In the genomic region with DNA sequence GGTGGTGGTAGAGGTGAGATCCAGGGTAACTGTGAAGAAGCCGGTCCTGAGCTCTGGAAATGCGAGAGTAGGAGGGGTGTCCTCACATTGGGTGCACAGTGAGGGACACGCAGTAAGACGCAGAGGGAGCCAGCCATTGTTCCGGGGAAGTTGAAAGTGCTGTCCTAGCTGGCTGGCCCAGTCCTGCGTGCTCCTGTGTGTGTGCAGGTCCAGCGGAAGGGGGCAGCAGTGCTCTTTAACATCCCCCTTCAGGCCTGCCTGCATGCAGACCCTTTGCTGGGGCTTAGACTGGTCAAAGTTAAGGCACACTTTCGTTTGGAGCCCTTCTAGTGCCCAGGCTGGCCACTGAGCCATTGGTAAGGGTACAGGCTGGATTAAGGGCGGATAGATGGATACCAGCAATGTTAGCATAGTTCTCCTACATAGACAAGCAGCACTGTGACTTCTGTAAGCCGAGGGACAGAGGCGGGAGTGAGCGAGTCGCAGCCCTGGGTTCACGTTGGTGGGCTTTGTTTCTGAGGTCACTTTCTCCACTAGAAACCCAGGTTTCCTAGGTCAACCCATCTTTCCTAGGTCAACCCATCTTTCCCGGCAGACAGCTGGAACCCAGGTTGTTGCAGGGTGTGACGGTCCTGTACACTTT, we compare ENCODE assay signal across 8 mouse cellular contexts. TPM values are rescaled to one million over a fixed set of nuclear protein-coding genes. Genes with fewer than 3 reads are reported as not detected.
DNase-seq lines count a peak whose midpoint lies in the region; ATAC-seq and TF ChIP-seq lines count a peak whose summit lies in the region.

No protein-coding gene starts in this region.

- no peak for TF ChIP-seq POLR2A in thymus, adult 2 months (IDR thresholded peaks at IDR 0.05; ENCODE audit: control insufficient read depth, extremely low read depth, insufficient read depth, low read length, poor library complexity)

- DNase-seq in thymus, adult 2 months = no peak
- DNase-seq in thymus, postnatal 10 days (ENCODE audit: low spot score in 2 of 2) = no peak
- peak; percentile 26 to 53 for DNase-seq in cerebellum, postnatal 4 days (ENCODE audit: low spot score in 2 of 2)
- DNase-seq in kidney, postnatal 0 days (ENCODE audit: low spot score) = peak; percentile 89

- H3K9me3 ChIP-seq in heart, embryonic 11.5 days (replicated peaks; ENCODE audit: control insufficient read depth, low read length) = no peaks in the 10 kb centered on the region
- no peaks in the 10 kb centered on the region for H3K9me3 ChIP-seq in kidney, postnatal 0 days (replicated peaks; ENCODE audit: low read length)
- no peaks in the 10 kb centered on the region for H3K9me3 ChIP-seq in liver, embryonic 16.5 days (replicated peaks; ENCODE audit: control insufficient read depth, low read length)
- no peaks in the 10 kb centered on the region for H3K9me3 ChIP-seq in neural tube, embryonic 15.5 days (replicated peaks)

- H3K27ac ChIP-seq in thymus, adult 2 months (ENCODE audit: control insufficient read depth, insufficient read depth, low read length) = no peak overlapping the region
- no peak overlapping the region for H3K27ac ChIP-seq in heart, embryonic 11.5 days (ENCODE audit: low read depth, low read length)
- no peak overlapping the region for H3K27ac ChIP-seq in kidney, postnatal 0 days
- H3K27ac ChIP-seq in liver, embryonic 16.5 days (ENCODE audit: low read length) = no peak overlapping the region
- no peak overlapping the region for H3K27ac ChIP-seq in neural tube, embryonic 15.5 days (replicated peaks)

- no peak for TF ChIP-seq CTCF in thymus, adult 2 months (IDR thresholded peaks at IDR 0.05; ENCODE audit: borderline replicate concordance, control insufficient read depth, extremely low read depth, insufficient read depth, low read length, poor library complexity)
- TF ChIP-seq CTCF in kidney, postnatal 0 days (IDR thresholded peaks at IDR 0.05; ENCODE audit: low read depth) = peak; percentile 69

- no peak overlapping the region for H3K9ac ChIP-seq in heart, embryonic 11.5 days (ENCODE audit: low read depth, low read length)
- H3K9ac ChIP-seq in kidney, postnatal 0 days (ENCODE audit: low read depth, low read length) = no peak overlapping the region
- no peak overlapping the region for H3K9ac ChIP-seq in liver, embryonic 16.5 days (ENCODE audit: low read depth, low read length)
- peak overlapping the region; percentile 20 for H3K9ac ChIP-seq in neural tube, embryonic 15.5 days (replicated peaks)

- H3K36me3 ChIP-seq in thymus, adult 2 months (ENCODE audit: control insufficient read depth, insufficient read depth, low read length) = peaks cover 12% of the 10 kb centered on the region; the same call in 1 of the 2 replicates
- H3K36me3 ChIP-seq in heart, embryonic 11.5 days (ENCODE audit: control insufficient read depth, insufficient read depth, low read length) = no peaks in the 10 kb centered on the region
- no peaks in the 10 kb centered on the region; the same call in 1 of the 2 replicates for H3K36me3 ChIP-seq in kidney, postnatal 0 days (ENCODE audit: insufficient read depth, low read length)
- 0 out of 2 replicates have a peak, but pooled peaks cover 3% of the 10 kb centered on the region for H3K36me3 ChIP-seq in liver, embryonic 16.5 days (ENCODE audit: control insufficient read depth, insufficient read depth)
- H3K36me3 ChIP-seq in neural tube, embryonic 15.5 days = peaks cover 6% of the 10 kb centered on the region; the same call in 1 of the 2 replicates

- peak overlapping the region; percentile 15; the same call in 1 of the 2 replicates for H3K4me3 ChIP-seq in thymus, adult 2 months (ENCODE audit: control insufficient read depth, insufficient read depth, low read length)
- peak overlapping the region; percentile 10; the same call in 1 of the 2 replicates for H3K4me3 ChIP-seq in heart, embryonic 11.5 days (ENCODE audit: low read depth, low read length)
- H3K4me3 ChIP-seq in kidney, postnatal 0 days (replicated peaks; ENCODE audit: low read depth, low read length) = peak overlapping the region; percentile 23; the same call in 1 of the 2 replicates
- H3K4me3 ChIP-seq in liver, embryonic 16.5 days (ENCODE audit: low read depth, low read length) = peak overlapping the region; percentile 21; the same call in 1 of the 2 replicates
- peak overlapping the region; percentile 32 for H3K4me3 ChIP-seq in neural tube, embryonic 15.5 days (replicated peaks)

- H3K4me1 ChIP-seq in thymus, adult 2 months (replicated peaks; ENCODE audit: control insufficient read depth, insufficient read depth, low read length) = peaks cover 18% of the 10 kb centered on the region
- peaks cover 24% of the 10 kb centered on the region for H3K4me1 ChIP-seq in heart, embryonic 11.5 days (ENCODE audit: control insufficient read depth, insufficient read depth, low read length)
- H3K4me1 ChIP-seq in kidney, postnatal 0 days (replicated peaks; ENCODE audit: insufficient read depth, low read length) = peaks cover 10% of the 10 kb centered on the region; the same call in 1 of the 2 replicates
- H3K4me1 ChIP-seq in liver, embryonic 16.5 days (ENCODE audit: control insufficient read depth, low read depth, low read length) = peaks cover 28% of the 10 kb centered on the region
- H3K4me1 ChIP-seq in neural tube, embryonic 15.5 days = peaks cover 63% of the 10 kb centered on the region

- no peak for ATAC-seq in heart, embryonic 11.5 days (replicated peaks; ENCODE audit: insufficient number of reproducible peaks, low FRiP score, low TSS enrichment)
- no peak for ATAC-seq in kidney, postnatal 0 days (replicated peaks; ENCODE audit: low FRiP score, low read depth)
- no peak for ATAC-seq in liver, embryonic 16.5 days (ENCODE audit: low read depth)
- no peak for ATAC-seq in neural tube, embryonic 15.5 days (ENCODE audit: low FRiP score)
- ATAC-seq in monocyte, adult 5-6 weeks (replicated peaks; ENCODE audit: insufficient number of reproducible peaks, low FRiP score, low TSS enrichment, poor library complexity, severe bottlenecking) = no peak

- peak overlapping the region; percentile 52 for H3K4me2 ChIP-seq in heart, embryonic 11.5 days
- H3K4me2 ChIP-seq in kidney, postnatal 0 days (ENCODE audit: low read length) = peak overlapping the region; percentile 87
- peak overlapping the region; percentile 41 for H3K4me2 ChIP-seq in liver, embryonic 16.5 days (ENCODE audit: low read depth, low read length)
- peak overlapping the region; percentile 94 for H3K4me2 ChIP-seq in neural tube, embryonic 15.5 days

- H3K27me3 ChIP-seq in thymus, adult 2 months (ENCODE audit: control insufficient read depth, insufficient read depth, low read length) = no peaks in the 10 kb centered on the region
- no peaks in the 10 kb centered on the region for H3K27me3 ChIP-seq in heart, embryonic 11.5 days (ENCODE audit: control insufficient read depth, insufficient read depth, low read length)
- no peaks in the 10 kb centered on the region for H3K27me3 ChIP-seq in kidney, postnatal 0 days (ENCODE audit: insufficient read depth, low read length)
- H3K27me3 ChIP-seq in liver, embryonic 16.5 days (ENCODE audit: control insufficient read depth, insufficient read depth, low read depth, low read length) = no peaks in the 10 kb centered on the region
- H3K27me3 ChIP-seq in neural tube, embryonic 15.5 days (replicated peaks) = no peaks in the 10 kb centered on the region

- WGBS in thymus, adult 2 months = 83% methylated on average over 16 of the region's 16 CpGs
- WGBS in heart, embryonic 11.5 days (ENCODE audit: insufficient replicate concordance) = 51% methylated on average over 16 of the region's 16 CpGs
- 32% methylated on average over 16 of the region's 16 CpGs for WGBS in kidney, postnatal 0 days
- WGBS in liver, embryonic 16.5 days (ENCODE audit: insufficient replicate concordance) = 55% methylated on average over 16 of the region's 16 CpGs
- 29% methylated on average over 16 of the region's 16 CpGs for WGBS in neural tube, embryonic 15.5 days

RNA-seq across cellular contexts. Expression of a gene that starts 3.6 kb away (rescaled TPM):
- 355 and 394 TPM in 2 replicates for polyA plus RNA-seq in thymus, adult 2 months (2012; rRNA removed)
- 4.9 and 5.2 TPM in 2 replicates for polyA plus RNA-seq in heart, embryonic 11.5 days (2014; fragmentation: Nextera tagmentation; extraction: Ambion mirVana)
- 5.1 and 5.3 TPM in 2 replicates for polyA plus RNA-seq in kidney, postnatal 0 days (2015; fragmentation: Nextera tagmentation; extraction: Ambion mirVana)
- polyA plus RNA-seq in liver, embryonic 16.5 days (2015; fragmentation: Nextera tagmentation; extraction: Ambion mirVana) = 2.1 TPM in 2 replicates
- 2.1 and 4.1 TPM in 2 replicates for polyA plus RNA-seq in neural tube, embryonic 15.5 days (2015; fragmentation: Nextera tagmentation; extraction: Ambion mirVana)
- 36.9 to 41.1 TPM (median 37.0 TPM) in 3 replicates for total RNA-seq in monocyte, adult 5-6 weeks (2017)

Comparison
In these comparisons a context has a peak if more than half of its experiments do, and no peak if none do; other contexts are left out.
1. DNase-seq: peak in cerebellum, postnatal 4 days (2 of 2) and kidney, postnatal 0 days (single experiment); none in thymus, adult 2 months (single experiment) and thymus, postnatal 10 days (0 of 2).
2. H3K4me2 ChIP-seq: peak in every context shown above with its lines; median percentile 94 in neural tube, embryonic 15.5 days; 87 in kidney, postnatal 0 days; 52 in heart, embryonic 11.5 days; 41 in liver, embryonic 16.5 days.
3. RNA of a gene that starts 3.6 kb away (polyA plus RNA-seq): 355 to 394 TPM in thymus, adult 2 months; 5.1 to 5.3 TPM in kidney, postnatal 0 days, 4.9 to 5.2 TPM in heart, embryonic 11.5 days, 2.1 TPM in liver, embryonic 16.5 days and 2.1 to 4.1 TPM in neural tube, embryonic 15.5 days; every median in the first group is over 10 times any median in the second.
4. Peak in every context shown above with its lines, with median percentiles within 50 percentile points of each other: H3K4me3 ChIP-seq.